Mouse (Mus musculus) urinary bladder, postnatal 4 days (tissue): Measurements from ENCODE around the gene Ppp4r1.

Experiments
- DNase-seq, 2 experiments: peaks; one replicate each; pipeline ENCODE4 v3.0.0; 2021 to 2022; ENCODE audit warnings: low spot score in 2 of 2

The Ppp4r1 gene

DNA sequence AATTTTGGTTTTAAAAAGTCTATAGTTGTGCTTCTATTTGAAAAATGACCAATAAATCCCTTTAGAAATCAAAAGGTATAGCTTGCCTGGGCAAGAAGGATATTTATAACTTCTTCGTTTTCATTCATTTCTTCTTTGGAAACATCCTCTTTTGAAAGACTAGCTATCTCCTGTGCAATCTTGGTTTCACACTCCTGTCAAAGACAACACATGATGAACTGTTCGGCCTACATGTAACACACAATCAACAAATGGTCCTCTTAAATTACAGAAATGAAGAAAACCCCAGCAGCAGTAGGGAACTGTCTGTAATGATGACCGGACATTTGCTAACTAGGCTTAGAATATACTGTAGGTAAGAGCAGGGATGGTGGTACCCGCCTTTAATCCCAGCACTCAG lies 71.6 kb downstream of the Ppp4r1 start:
- DNase-seq: no peak

DNA sequence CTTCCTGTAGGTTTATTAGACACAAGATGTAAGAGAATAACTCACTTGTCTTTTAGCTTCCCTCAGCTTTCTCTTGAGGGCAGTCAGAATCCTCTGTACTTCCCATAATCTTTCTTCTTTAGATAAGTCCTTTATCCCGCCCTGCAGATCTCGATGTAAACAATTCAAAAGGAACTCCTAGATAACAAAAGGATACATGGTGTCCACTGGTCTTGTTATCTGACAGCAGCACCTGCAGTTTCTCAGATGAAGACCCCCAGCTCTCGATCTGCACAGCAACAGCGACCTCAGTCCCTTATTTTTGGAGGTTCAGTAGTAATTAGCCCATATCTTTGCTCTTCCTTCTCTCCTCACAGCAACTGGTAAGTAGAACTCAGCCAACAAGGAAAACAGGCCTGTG lies 75.2 kb downstream of the Ppp4r1 start:
- no peak for DNase-seq

DNA sequence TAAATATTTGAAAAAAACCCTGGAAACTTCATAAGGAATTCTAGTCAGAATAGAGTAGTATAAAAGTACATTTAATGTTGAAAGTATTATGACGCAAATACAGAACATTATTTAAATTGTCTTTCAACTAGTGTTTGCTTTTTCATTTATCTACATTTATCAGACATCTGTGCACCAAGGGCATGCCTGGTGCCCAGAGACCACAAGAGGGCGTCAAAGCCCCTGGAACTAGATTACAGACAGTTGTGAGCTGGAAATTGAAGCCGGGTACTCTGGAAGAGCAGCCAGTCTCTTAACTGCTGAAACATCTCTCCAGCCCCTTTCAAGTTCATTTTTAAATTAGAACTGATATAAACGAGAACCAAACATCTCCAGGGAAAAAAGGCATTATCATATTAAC lies 80.2 kb downstream of the Ppp4r1 start:
- no peak for DNase-seq

DNA sequence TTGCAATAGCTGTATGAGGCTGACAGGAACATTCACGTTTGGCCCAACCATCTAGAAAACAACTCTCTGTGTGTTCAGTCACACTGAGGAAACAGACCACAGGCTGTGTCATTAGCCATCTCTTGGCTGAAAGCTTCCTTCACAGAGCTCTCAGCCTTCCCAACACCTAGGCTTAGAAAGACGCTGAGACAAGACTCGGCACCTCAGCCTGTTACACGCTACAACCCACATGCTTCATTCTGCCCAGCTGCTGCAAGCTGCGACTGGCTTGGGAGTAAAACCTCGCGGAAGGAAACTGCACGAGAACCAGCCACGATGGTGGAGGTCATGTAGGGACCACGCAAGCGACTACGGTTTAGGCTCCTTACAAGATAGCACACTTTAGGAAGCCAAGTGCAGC lies 81.5 kb downstream of the Ppp4r1 start:
- DNase-seq: no peak

DNA sequence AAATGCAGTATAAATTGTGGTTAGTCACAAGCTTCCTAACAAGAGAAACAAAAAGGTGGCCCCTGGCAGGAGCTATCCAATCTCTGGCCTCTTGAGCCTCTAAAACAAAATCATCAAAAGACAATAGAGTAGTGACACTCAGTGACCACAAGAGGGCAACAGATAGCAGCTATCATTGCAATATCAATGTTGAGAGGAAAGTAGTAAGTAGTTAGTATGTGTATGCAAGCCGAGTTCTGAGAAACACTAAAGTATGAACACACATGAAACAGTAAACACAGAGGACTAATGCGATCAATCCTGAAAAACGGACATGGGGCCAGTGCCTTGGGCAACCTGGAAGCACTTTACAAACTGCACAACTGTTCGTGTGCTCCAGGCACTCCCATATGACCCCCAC lies 82.4 kb downstream of the Ppp4r1 start:
- no peak for DNase-seq

DNA sequence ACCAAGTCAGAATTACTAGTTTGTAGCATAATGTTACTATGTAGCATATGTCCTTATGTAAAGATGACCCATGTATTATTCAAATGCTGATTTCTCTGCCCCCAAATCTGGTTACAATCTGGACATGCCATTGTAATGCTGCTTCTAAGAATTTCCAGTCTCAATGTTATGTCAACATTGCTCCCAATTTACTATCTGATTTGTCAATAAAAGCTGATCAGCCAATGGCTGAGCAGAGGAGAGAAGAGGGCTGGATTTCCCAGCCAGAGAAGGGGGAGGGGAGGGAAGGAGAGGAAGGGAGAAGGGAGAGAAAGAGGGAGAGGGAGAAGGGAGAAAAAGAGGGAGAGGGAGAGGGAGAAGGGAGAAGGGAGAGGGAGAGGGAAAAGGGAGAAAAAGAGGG lies 82.9 kb downstream of the Ppp4r1 start:
- no peak for DNase-seq

DNA sequence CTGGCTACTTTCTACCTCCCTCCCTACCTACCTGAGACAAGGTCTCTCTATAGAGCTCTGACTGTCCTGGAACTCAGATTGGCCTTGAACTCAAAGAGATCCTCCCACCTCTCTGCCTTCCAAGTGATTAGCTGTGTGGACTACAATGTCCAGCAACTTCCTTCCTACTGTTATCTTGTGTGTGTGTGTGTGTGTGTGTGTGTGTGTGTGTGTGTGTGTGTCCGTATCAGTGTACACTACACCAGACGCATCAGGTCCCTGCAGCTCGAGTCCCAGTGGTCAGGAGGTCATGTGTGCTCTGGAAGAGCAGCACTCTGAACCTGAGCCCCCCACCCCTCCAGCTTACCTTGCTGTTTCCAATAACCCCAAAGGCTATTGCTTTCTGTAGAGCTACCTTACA lies 83.8 kb downstream of the Ppp4r1 start:
- DNase-seq: no peak

DNA sequence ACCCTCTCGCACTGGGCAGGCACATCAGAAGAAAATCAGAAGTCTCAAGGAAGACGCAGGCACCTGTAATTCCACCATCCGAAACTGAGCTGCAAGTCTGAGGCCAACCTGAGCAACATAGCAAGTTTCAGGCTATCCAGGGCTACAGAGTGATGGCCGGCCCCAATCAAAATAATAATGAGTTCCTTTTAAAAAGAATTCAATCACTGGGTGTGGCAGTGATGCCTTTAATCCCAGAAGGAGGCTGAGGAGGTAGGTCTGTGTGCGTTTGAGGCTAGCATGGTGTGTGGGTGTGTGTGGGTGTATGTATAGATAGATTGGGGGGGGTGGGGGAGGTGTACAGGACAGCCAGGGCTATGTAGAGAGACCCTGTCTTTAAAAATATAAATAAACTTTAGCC lies 85.6 kb downstream of the Ppp4r1 start:
- no peak for DNase-seq

DNA sequence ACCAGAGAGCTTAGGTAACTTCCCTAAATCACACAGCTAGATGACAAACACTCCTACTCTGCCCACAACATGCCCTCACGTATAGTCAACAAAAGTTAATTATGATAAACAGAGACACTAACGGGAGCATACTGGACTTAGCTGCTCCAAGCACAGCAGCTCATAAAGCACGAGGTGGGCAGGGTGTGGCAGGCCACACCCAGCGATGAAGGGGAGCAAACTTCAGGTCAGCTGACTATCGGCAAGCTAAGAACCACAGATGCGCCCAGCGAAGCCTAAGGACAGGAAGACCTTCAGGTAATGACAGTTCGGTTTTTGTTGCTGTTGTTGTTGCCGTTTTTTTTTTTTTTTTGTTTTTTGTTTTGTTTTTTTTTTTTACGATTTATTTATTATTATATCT lies 87.3 kb downstream of the Ppp4r1 start:
- no peak for DNase-seq

DNA sequence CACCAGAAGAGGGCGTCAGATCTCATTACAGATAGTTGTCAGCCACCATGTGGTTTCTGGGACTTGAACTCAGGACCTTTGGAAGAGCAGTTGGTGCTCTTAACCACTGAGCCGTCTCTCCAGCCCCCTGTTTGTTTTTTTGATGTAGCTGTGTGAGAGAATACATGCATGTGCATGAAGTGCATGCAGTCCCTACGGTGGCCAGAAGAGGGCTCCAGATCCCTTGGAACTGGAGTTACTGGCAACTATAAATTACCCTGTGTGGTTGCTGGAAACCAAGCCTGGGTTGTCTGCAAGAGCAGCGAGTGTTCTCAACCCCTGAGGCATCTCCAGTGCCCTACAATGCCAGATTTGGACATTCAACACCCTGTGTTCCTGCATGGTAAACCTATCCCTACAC lies 87.8 kb downstream of the Ppp4r1 start:
- peak in 1 of 2 experiments; percentile 81 for DNase-seq

DNA sequence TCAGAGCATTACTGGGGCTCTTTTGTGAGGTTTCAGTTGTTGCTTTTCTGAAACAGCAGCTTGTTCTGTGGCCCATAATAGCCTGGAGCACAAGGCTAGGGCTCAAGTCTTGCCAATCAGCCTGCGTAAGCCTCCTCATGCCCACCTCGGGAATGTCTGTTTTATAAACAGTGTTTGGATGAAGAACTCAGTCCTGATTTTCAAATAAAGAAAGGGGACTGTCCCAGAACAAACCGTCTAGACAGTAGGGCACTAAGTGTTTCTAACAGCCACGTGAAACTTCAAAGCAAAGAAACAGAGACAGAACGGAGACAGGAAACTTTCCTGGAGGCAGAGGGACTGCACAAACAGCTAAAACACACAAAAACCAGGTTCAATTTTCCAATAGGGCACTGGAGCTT lies 89.3 kb downstream of the Ppp4r1 start:
- DNase-seq: no peak

DNA sequence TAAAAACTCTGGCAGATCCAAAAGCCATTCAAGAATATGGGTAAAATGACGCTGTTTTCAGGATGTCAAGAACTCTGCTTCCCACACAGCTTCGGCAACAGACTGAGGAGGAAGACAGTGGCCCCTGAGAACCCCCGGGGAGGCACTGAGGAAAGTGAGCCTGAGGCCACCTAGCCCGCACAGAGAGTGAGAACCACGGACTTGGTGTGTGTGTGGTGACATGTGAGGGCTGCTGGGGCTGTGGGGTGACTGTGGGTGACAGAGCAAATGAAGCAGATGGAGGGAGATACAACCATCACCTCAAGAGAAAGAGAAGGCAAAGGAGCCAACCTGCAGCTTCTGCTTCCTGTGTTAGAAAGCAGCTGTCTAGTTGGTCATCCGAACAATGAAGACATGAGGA lies 89.7 kb downstream of the Ppp4r1 start:
- DNase-seq: no peak

DNA sequence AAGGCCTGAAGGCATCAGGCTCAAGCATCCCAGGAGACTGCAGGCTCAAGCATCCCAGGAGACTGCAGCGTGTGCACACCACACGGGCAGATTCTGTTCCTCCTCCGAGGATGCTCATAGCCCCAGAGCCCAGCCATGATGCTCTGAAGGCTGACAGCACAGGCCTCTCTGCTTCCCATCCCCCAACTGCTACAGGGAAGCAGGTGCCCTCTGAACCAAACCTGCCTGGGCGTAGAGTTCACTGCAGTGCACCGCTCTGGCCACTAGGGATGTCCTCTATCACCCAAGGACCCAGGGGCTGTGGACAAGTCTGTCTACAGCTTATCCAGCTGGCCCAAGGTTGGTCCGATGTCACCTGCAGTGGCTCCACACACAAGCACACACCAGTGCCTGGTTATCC lies 90.3 kb downstream of the Ppp4r1 start:
- no peak for DNase-seq

DNA sequence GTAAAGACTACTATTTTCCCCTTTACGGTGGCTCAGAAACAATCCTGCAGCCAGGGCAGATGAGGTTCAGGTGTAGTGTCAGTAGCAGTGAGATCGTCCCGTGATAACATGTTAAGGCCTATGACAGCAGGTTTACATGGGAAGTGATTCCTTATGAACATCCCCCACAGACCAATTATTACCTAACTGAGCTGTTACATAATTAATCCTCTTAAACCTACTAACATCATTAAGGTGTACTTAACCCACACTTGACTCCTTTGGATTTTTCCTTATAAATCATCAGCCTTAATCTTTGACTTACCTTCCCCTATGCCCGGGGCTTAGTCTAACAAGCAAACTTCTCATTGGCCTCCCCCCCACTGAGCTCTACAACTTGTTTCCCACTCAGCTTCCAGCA lies 90.8 kb downstream of the Ppp4r1 start:
- no peak for DNase-seq

DNA sequence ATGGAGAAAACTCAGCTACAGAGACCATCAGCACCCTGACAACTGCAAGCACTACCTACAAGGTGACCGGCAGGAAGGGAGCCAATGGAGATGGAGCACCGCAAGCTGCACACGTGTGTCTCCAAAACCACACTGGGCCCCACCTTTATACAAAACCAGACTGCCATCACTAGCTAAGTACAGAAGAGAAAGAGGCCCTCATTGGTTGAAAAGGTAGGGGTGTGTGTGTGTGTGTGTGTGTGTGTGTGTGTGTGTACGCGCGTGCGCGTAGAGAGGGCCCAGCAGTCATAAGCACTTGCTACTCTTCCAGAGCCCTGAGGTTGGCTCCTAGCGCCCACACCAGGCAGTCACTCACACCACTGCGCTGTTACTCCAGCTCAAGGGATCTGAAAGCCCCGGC lies 91.5 kb downstream of the Ppp4r1 start:
- DNase-seq: no peak

DNA sequence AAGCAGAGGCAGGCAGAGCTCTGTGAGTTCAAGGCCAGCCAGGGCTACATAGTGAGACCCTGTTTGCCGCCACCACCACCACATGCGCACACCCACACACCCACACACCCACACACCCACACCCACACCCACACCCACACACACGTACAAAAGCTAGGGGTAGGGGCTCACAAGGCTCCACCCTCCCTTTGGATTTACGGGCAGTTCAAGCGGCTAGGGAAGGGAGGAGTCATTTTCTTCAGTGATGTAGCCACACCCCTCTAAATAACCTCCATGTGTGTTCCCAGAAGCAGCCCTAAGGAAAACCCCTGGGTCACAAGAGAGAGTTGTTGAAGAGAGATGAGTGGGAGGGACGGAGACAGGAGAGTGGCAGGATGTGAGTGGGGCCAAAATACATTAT lies 94.7 kb downstream of the Ppp4r1 start:
- DNase-seq: no peak

DNA sequence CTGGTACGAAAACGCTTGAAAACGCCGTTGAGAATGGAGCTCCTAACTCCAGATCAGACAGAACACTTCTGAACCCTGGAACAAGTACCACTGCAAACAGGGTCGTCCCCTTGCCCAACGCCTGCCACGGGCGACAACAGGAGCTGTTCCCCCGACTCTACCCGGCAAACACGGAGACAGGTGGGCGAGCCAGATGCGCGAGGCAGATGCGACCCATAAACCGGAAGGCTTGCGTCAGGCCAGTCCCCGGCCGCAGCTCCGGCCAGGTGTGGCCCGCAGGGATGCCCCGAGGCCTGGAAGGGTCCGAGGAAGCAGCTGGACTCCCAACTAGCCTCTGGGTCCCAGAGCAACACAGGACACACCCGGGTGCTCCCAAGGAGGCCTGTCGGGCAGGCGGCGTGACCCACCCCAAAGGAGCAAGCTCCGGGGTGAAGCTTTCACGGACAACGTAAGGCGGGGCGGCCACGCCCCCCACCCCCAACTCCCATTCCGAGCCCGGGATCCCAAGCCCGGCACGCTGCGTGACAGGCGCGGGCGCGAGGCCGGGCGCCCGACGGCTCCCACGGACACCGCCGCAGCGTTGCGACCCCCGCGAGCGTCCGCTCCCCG lies 101.8 kb downstream of the Ppp4r1 start:
- DNase-seq: no peak

DNA sequence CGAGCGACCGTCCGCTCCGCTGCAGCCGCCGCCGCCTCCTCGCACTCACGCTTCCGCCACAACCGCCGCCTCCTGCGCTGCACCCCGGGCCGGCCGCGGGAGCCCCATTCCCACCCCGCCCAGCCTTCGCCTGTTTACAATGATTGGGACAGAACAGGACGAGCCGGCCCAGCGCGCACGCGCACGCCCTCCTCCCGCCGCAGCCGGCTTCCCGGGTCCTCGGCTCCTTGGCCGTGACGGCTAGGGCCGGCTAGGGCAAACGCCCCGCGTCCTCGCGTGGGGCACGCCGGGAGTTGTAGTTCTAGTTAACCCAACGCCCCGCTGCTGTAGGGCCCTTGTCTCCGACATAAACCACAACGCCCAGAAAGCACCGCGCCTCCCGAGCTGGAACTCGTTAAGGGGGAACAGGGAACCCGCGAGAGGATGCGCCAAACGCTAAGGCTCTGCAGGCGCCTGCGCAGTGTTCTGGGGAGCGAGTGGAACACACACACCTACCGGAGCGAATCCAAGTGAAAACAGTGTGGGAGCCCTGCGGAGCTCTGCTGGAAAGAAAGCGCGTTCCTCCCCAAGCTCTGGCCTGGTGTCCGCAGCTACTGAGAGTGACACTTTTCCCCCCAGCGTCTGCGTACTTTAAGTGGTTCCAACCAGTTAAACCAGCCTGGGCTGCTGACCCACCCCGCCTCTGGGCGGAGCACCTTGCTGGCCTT lies 102.5 kb downstream of the Ppp4r1 start:
- DNase-seq: peak; percentile 98 to 100

DNA sequence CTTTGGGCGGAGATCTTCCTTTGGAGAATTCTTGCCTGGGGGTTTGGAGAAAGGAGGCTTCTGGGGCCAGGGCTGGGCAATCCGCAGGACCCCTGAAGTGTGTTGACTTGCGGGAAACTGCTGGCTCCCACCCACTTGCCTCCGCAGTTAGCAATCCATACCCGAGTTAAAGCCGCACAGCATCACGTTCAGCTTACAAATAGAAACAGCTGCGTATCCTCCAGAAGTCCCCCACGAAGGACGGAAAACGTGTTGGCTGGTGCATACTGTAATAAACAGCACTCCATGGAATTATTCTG lies 103.0 kb downstream of the Ppp4r1 start:
- DNase-seq: no peak

DNA sequence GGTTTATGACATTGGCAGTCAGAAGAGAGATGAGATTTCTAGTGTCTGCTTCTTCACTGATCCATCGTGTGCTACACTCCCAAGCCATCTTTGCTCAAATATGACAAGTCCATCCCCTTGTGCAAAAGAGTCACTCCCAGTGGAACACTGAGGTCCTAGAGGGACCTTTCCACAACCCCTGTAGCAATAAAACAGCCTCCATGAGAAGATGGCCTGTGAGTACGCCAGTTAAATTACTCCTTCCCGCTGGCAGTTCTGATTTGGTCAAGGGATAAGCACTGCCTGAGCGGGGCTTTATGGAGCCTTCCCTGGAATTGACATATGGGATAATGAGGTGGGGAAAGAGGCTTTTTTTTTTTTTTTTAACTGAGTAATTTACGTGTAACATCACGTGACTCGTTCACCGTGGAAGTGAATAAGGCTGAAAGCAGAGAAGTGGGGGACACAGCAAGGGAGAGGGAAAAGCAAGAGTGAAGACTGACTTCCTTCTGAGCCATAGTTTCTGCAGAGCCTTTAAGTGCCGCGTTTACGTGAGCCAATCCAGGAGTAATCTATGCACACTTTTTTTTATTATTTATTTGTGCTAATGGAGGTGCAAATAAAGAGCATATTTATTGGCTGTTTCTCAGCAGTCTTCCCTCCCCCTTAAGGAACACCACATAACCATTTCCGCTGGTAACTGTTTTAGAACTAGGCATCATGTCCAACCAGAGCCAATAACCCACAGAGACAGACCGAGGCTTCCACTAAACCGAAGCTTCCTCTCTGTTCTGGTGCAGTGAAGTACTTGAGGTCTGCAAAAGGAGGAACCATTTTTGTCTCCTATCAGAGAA lies 103.5 kb downstream of the Ppp4r1 start, which contains the start of gene Ralbp1:
TSS of gene Ralbp1 (minus strand) at position 102 of the 833 bp plus-strand sequence.
- DNase-seq: no peak

DNA sequence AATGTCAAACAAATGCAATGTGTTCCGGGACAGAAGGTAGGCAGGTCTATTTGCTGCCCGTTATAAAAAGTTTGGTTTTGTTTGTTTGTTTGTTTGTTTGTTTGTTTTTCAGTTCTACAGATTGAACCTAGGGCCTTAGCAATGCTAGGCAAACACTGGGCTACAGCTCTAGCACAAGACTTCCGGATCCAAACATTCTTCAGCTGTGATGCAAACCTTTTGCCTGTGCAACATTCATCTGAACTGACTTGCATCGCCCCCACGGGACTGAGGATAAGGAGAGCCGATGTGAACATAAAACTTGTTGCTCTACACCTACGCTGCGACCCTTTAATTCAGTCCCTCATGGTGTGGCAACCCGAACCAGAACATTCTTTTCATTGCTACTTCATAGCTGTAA lies 104.2 kb downstream of the Ppp4r1 start:
- no peak for DNase-seq

DNA sequence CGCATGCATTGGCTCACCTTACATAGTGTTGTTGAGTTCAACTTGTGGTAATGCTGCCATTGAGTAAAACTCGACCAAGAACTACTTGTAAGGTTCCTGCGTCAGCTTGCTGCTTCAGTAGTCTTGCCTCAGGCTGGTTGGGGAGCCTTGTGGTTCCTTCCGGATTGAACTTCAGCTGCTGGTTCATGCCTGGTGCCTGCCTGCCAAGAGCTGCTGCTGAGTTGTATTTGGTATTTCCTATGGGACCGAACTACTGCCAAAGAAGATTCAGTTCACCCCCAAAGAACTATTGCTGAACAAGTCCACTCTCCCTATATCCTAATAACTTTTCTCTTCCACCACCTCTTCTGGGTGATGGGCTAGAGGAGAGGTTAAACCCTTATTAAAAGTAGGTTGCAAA lies 107.1 kb downstream of the Ppp4r1 start:
- DNase-seq: no peak
